Mouse (Mus musculus) C2C12 (cell line): ENCODE measurements around the gene Ppp2r5a.

Experiments
- CTCF ChIP-seq: IDR thresholded peaks from one replicate; pipeline ENCODE4 v1.5.1; 2011; ENCODE audit not compliant: control insufficient read depth, insufficient read depth, insufficient read length
- MAX ChIP-seq: IDR thresholded peaks from one replicate; pipeline ENCODE4 v1.6.1; 2011; ENCODE audit warnings: mild to moderate bottlenecking, control low read depth
- MYOD1 ChIP-seq: IDR thresholded peaks from one replicate; pipeline ENCODE4 v1.6.1; 2011; ENCODE audit warnings: low read depth; ENCODE audit not compliant: control insufficient read depth, insufficient read length
- MYOG ChIP-seq: IDR thresholded peaks from one replicate; pipeline ENCODE4 v1.6.1; 2011; ENCODE audit not compliant: control insufficient read depth, insufficient read length; ENCODE audit errors: extremely low read depth
- USF1 ChIP-seq: IDR thresholded peaks from one replicate; pipeline ENCODE4 v1.6.1; 2011; ENCODE audit warnings: low read depth, mild to moderate bottlenecking, control low read depth, moderate library complexity

GRCm38 (mm10) chr1:191312513-191312941, 90.5 kb downstream of the Ppp2r5a start:
- TF ChIP-seq MYOG (no peak), CTCF (peak; percentile 25), USF1 (no peak), MYOD1 (no peak), MAX (no peak)
